Mouse (Mus musculus): Measurements from ENCODE around the gene Pde6d. TPM values are rescaled to one million over a fixed set of nuclear protein-coding genes. Genes with fewer than 3 reads are reported as not detected.

The Pde6d gene
- polyA plus RNA-seq, 1 experiment = 24.3 TPM

DNA sequence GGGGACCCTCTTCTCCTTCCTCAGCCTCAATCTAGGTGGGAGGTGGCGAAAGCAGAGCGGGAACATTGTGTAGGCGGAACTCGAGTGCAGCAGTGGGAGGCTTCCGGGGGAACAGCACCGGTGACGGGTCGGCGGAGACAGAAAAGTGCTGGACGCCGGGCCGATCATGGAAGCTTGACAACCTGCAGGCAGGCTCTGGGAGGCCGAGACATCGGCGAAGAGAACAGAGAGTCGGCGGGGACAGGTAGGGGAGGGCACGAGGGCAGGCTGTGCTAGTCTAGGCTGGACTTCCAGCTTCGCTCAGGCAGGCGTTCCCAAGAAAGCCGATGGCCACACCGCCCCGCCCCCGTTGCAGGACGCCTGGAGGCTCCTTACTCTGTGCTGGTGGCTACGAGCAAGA is 4.6 kb upstream of the Pde6d start:
- H3K4me3 ChIP-seq (ENCODE audit: insufficient read depth, low read depth, low read length) = peak overlapping the region; percentile 90
- no peaks in the 10 kb centered on the region for H3K4me1 ChIP-seq (ENCODE audit: control insufficient read depth, insufficient read depth, insufficient read length, low read length)
- H3K27ac ChIP-seq (replicated peaks; ENCODE audit: low read depth, low read length) = peak overlapping the region; percentile 62; the same call in 1 of the 2 replicates

DNA sequence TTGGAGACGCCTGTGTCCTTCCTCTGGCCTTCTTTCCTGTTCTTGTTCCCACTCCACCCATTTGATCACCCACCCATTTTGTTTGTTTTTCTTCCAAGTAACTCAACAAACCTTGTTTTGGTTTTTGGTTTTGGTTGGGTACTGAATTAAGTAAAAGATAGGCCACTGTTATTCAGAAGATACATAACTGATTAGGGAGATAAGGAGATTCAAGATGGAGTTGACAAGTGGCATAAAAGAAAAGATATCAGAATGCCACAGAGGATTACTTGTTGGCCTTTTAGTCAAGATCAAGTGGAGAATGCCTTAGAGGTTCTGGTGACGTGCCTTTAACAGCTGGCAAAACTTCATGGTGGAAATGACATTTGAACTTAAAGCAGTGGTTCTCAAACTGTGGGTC is 1.3 kb upstream of the Pde6d start:
- Histone ChIP-seq H3K4me3 (ENCODE audit: insufficient read depth, low read depth, low read length) (no peak overlapping the region), H3K4me1 (ENCODE audit: control insufficient read depth, insufficient read depth, insufficient read length, low read length) (no peaks in the 10 kb centered on the region), H3K27ac (replicated peaks; ENCODE audit: low read depth, low read length) (no peak overlapping the region)

DNA sequence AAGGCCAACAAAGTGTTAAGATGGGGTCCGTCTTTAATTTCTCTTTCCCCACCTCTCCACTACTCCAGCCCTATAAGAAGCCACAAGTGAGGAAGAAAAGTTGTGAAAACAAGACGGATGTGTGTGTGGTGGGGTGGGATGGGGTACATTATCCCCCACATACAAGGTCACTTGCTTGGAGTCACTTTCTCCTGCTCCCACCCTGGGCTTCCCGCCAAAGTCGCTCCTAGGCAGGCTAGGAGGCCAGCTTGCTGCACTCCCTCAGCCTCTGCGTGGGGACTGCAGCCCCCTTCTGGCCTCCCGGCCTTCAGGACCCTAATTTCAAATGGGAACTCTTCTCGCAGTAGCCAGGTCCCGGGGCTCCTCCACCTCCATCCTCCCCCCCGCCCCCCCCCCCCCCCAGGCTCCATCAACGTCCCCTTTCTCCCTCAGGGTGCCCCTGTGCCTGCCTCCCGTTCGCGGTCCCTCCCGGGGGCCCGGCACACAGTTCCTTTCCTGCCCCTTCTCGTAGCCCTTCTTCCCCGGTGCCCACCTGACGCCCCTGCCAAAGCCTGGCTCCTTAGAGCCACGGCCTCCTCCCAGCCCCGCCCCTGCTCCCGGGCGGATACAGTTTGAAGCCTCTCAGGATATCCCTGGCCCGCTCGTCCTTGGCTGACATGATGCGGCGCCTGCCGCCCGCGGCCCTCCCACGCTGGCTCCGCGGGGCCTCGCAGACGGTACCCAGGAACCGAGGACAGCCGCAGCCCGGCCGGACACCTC is 558 bp downstream of the Pde6d start:
- H3K4me1 ChIP-seq (ENCODE audit: control insufficient read depth, insufficient read depth, insufficient read length, low read length) = no peaks in the 10 kb centered on the region
- peak overlapping the region; percentile 74 for H3K27ac ChIP-seq (replicated peaks; ENCODE audit: low read depth, low read length)
- peak overlapping the region; percentile 89 for H3K4me3 ChIP-seq (ENCODE audit: insufficient read depth, low read depth, low read length)

DNA sequence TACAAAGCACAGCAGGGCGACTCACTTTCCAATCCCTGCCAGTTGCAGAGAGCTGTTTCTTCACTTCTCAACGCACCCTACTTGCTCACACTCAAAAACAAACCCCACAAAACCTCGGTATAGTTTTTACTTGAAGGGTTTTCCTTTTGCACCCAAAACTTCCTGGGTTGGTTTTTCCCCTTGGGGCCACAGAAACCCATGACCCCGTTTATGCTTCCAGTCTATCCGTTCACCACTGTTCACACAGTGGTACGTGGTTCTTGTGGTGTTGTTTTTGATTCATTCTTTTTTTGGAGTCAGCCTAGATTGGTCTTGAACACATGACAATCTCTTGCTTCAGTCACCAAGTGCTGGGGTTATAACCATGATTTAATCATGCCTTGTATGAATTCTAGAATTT is 2.0 kb downstream of the Pde6d start:
- Histone ChIP-seq H3K27ac (replicated peaks; ENCODE audit: low read depth, low read length) (no peak overlapping the region), H3K4me1 (ENCODE audit: control insufficient read depth, insufficient read depth, insufficient read length, low read length) (no peaks in the 10 kb centered on the region), H3K4me3 (ENCODE audit: insufficient read depth, low read depth, low read length) (no peak overlapping the region)

DNA sequence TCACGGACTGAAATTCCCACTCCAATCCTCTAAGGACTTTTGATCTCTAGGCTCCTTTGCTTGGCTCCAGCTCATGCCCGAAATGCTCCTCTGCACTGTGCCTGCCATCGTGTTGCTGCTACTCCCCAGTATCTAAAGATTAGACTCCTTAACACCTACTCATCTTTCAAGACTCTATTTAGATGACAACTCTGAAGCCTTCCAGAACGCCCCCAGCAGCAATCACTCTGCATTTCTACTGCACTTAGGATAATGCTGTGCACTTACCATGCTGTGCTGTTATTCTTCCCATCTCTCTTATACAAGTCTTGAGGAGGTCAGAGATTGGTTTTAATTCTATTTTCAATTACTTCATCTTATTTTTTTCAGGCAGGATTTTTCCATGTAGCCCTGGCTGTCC is 10.5 kb downstream of the Pde6d start:
- H3K27ac ChIP-seq (replicated peaks; ENCODE audit: low read depth, low read length) = no peak overlapping the region
- H3K4me3 ChIP-seq (ENCODE audit: insufficient read depth, low read depth, low read length) = no peak overlapping the region
- no peaks in the 10 kb centered on the region for H3K4me1 ChIP-seq (ENCODE audit: control insufficient read depth, insufficient read depth, insufficient read length, low read length)

DNA sequence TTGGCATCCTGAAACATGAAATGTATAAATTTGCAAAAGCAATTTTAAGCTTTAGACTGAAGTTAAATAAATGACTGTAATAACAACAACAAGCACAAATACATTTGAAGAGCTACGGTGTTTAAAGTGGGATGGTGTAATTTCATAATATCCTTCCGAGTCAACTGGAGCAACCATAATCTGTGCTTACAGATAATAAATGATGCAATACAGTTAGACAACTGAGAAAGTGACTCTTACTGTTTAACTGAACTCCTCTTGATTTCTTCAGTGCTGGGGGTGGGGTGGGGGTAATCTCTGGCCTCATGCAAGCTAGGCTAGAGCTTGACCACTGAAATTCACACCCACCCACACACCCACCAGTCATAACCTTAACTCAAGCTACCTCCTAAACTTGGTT is 11.0 kb downstream of the Pde6d start:
- Histone ChIP-seq H3K4me1 (ENCODE audit: control insufficient read depth, insufficient read depth, insufficient read length, low read length) (no peaks in the 10 kb centered on the region), H3K4me3 (ENCODE audit: insufficient read depth, low read depth, low read length) (no peak overlapping the region), H3K27ac (replicated peaks; ENCODE audit: low read depth, low read length) (no peak overlapping the region)

DNA sequence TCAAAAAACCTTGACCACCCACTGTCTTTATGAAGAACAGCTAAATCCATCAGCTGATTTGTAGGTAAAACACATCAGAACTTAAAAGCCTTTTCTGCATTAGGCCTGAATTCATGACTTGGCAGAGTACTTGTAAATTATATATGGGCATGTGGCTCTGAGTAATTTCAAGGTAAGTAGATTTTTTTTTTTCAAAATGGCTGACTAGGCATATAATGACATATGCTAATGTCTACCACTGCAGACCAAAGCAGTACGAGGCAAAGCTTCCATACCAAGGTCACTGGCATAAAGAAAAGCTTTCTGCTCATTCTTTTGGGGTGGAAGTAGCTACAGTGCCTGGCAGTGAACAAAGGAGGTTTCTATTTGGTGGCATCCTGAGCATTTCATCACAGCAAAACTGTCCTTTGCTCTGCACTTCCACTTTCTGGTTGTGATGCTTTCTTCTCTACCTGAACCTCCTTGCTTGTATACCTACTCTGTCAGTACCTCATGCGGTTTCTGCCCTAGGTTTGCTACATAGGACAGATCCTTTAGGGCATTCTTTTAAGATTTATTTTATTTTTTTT is 13.1 kb downstream of the Pde6d start:
- Histone ChIP-seq H3K27ac (replicated peaks; ENCODE audit: low read depth, low read length) (no peak overlapping the region), H3K4me1 (ENCODE audit: control insufficient read depth, insufficient read depth, insufficient read length, low read length) (no peaks in the 10 kb centered on the region), H3K4me3 (ENCODE audit: insufficient read depth, low read depth, low read length) (no peak overlapping the region)

DNA sequence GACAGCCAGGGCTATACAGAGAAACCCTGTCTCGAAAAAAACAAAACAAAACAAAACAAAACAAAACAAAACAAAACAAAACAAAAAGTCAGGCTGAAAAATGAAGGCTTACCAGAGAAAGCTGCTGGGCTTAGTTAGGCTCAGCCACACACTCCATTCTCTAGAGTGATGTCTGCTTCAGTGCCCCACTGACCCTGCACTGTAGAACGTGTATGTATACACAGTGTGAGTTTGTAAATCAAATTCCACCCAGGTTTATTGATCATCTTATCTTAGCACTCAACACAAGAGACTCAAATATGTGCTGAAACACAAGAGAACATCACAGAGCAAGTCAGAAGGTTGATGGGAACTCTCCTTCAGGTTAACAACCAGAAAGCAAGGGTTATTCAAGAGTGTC is 14.0 kb downstream of the Pde6d start:
- H3K27ac ChIP-seq (replicated peaks; ENCODE audit: low read depth, low read length) = no peak overlapping the region
- no peaks in the 10 kb centered on the region for H3K4me1 ChIP-seq (ENCODE audit: control insufficient read depth, insufficient read depth, insufficient read length, low read length)
- no peak overlapping the region for H3K4me3 ChIP-seq (ENCODE audit: insufficient read depth, low read depth, low read length)

DNA sequence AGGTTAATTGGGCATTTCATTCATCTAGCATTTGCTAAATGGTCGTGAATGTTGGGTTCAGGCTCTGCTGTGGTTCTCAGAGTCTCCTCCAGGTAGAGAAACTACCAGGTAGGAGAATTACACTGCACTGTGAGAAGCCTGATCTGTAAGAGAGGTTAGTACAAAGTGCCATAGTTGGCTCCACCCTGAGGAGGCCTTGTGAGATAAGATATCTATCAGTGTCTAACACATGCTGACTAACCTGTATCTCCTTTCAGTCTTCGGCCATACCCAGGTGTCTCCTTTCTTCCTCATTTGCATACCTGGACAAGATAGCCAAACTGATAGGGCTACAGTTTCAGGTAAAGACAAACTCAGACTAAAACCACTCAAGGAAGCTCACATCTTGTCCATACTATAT is 19.8 kb downstream of the Pde6d start:
- H3K4me3 ChIP-seq (ENCODE audit: insufficient read depth, low read depth, low read length) = no peak overlapping the region
- no peaks in the 10 kb centered on the region for H3K4me1 ChIP-seq (ENCODE audit: control insufficient read depth, insufficient read depth, insufficient read length, low read length)
- no peak overlapping the region for H3K27ac ChIP-seq (replicated peaks; ENCODE audit: low read depth, low read length)

DNA sequence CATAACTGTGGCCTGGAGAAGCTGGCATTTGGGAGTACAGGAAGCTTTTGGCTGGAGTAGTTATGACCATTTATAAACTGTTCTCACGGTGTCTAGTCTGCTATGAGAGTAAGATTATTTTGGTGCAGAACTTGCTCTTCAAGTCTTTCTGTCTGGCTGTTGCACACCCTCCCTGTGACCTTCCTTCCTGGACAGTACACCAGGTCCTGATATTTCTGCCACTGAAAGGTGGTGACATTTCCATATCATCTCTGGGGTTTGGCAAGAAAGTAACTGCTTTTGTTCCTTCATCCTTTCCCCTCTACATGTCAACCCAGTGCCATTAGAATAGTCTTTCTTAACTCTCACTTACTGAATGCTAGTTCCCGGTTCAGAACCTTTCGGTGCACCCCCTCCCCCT is 23.2 kb downstream of the Pde6d start:
- no peak overlapping the region for H3K4me3 ChIP-seq (ENCODE audit: insufficient read depth, low read depth, low read length)
- H3K4me1 ChIP-seq (ENCODE audit: control insufficient read depth, insufficient read depth, insufficient read length, low read length) = no peaks in the 10 kb centered on the region
- H3K27ac ChIP-seq (replicated peaks; ENCODE audit: low read depth, low read length) = no peak overlapping the region

DNA sequence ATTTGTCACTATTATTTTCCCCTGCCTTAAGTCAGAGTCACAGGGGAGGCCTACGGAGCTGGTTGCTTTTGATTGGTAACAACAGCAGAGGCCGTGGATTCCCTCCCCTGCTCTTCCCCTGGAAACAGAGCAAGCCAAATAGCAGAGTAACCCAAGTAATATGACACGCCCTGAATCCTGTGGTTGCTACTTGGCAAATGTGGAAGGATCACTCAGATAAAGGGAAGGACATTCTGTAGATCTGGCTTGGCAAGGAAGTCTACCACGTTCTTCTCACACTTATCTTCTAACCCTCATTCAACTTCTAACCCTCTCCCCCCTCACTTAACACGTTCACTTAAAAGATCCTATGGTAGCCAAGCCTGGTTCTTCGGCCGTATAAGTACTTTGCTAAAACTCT is 24.6 kb downstream of the Pde6d start:
- H3K4me3 ChIP-seq (ENCODE audit: insufficient read depth, low read depth, low read length) = no peak overlapping the region
- no peak overlapping the region for H3K27ac ChIP-seq (replicated peaks; ENCODE audit: low read depth, low read length)
- H3K4me1 ChIP-seq (ENCODE audit: control insufficient read depth, insufficient read depth, insufficient read length, low read length) = no peaks in the 10 kb centered on the region

DNA sequence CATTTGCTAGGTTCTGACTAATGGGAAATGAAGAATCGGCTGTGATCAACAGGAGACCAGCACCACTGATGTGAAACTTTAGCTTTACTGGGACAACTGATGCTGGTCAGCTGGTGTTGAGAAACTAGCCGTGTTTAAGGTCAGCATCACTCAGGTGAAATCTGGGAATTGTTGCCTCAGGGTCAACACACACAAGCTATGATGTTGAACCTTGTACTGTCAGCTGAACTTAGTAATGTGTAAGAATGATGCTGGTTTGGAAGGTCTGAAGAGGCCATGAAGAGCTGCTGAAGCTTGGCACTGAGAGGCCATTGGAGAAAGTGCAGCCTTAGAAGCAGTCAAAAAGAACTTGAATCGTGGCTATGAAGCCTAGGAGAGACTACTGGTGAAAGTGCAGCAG is 26.8 kb downstream of the Pde6d start:
- H3K27ac ChIP-seq (replicated peaks; ENCODE audit: low read depth, low read length) = no peak overlapping the region
- no peak overlapping the region for H3K4me3 ChIP-seq (ENCODE audit: insufficient read depth, low read depth, low read length)
- H3K4me1 ChIP-seq (ENCODE audit: control insufficient read depth, insufficient read depth, insufficient read length, low read length) = no peaks in the 10 kb centered on the region

DNA sequence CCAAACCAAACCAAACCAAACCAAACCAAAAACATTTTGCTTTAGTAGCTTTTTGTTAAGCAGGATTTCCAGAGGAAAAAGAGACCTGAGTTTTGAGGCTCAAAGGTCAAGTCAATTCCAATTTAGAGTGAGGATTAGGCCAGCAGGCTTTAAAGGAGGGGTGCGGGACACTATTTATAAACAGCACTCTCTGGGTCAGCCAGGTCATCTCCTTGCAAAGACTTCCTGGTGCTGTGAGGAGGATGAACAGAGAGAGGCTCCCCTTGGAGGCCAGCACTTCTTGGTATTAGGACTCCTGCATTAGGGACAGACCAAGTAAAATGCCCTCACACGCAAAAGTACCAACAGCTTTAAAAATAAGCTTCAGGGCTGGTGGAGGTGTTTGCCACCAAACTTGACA is 30.6 kb downstream of the Pde6d start:
- Histone ChIP-seq H3K27ac (replicated peaks; ENCODE audit: low read depth, low read length) (no peak overlapping the region), H3K4me1 (ENCODE audit: control insufficient read depth, insufficient read depth, insufficient read length, low read length) (no peaks in the 10 kb centered on the region), H3K4me3 (ENCODE audit: insufficient read depth, low read depth, low read length) (no peak overlapping the region)

DNA sequence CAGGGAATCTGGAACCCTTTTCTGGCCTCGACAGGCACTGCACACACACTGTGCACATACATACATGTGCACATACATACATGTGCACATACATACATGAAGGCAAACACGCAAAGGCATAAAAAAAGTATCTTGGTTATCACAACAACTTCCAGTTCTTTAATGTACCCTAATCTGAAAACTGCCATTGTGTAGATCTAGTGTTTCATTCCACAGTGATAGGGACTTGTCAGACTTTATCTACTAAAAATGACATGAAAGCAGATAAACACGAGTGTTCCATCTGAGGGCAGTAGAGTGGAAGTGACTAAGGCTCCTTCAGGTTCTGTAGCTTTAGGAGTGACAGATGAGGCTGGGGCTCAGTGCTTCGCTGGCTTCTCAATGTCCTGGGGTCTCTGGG is 31.1 kb downstream of the Pde6d start:
- Histone ChIP-seq H3K4me3 (ENCODE audit: insufficient read depth, low read depth, low read length) (no peak overlapping the region), H3K4me1 (ENCODE audit: control insufficient read depth, insufficient read depth, insufficient read length, low read length) (no peaks in the 10 kb centered on the region), H3K27ac (replicated peaks; ENCODE audit: low read depth, low read length) (no peak overlapping the region)

DNA sequence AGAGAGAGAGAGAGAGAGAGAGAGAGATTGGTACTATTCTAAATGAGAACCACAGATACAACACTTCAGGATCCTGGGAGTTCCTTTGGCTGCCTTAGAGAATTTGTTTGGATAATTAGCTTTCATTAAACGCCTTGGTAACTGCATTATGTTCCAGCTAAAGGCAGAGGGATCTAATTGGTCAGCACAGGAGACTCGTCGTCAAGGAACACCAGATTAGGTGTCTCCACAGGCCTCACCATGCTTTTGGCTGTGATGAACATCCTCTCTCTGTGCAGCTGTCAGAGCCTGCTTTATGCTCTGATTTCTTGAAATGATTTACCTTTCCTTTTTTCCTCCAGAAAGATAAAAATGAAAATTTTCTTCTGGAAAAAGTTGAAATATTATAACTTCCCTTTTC is 35.6 kb downstream of the Pde6d start:
- no peaks in the 10 kb centered on the region for H3K4me1 ChIP-seq (ENCODE audit: control insufficient read depth, insufficient read depth, insufficient read length, low read length)
- no peak overlapping the region for H3K4me3 ChIP-seq (ENCODE audit: insufficient read depth, low read depth, low read length)
- H3K27ac ChIP-seq (replicated peaks; ENCODE audit: low read depth, low read length) = no peak overlapping the region

DNA sequence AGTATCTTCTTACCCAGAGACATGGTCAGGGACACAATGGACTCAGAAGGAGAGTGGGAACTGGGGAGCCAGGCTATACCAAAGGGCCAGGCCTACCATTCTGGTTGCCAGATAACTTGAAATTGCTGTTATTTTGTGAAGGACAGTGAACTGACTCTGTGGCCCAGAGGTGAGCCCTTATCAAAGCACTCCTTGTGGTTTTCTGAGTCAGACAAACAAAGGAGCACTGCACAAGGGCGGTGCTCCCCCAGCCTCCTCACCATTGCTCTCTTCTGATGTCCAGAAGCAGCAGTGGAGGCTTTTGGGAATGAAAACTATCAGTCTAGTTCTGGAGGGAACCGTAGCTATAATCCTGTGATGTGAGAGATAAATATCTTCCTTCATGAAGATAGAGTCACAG is 39.8 kb downstream of the Pde6d start:
- Histone ChIP-seq H3K4me1 (ENCODE audit: control insufficient read depth, insufficient read depth, insufficient read length, low read length) (no peaks in the 10 kb centered on the region), H3K27ac (replicated peaks; ENCODE audit: low read depth, low read length) (no peak overlapping the region), H3K4me3 (ENCODE audit: insufficient read depth, low read depth, low read length) (no peak overlapping the region)

Data from brown adipose tissue, adult 24 weeks (tissue).